Mouse (Mus musculus): ENCODE measurements around the gene 2700081O15Rik.

DNA sequence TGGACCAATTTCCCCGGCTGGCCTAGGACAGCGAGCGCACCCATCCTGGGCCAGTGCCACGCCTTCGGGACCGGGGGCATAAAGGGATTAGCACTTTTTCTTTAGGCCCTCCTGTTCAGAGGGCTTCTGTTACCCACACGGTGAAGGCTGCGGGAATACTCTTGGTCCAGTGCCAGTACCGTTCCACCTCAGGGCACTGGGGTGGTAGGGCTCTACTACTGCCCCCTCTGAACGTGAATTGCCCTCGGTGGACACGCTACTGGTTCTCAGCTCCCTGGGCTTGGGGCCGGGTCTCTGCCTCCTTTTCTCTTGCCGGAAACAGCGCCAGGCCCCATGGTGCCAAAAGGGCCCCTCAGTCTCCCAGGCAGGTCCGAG is 6.2 kb downstream of the 2700081O15Rik start:
- TF ChIP-seq MAX (IDR thresholded peaks at IDR 0.05; ENCODE audit: low read length) (no peak), KAT2A (conservative IDR thresholded peaks at IDR 0.05; ENCODE audit: low read depth, low read length) (no peak), POLR2A (IDR thresholded peaks at IDR 0.05; ENCODE audit: control insufficient read depth in 1 of 2, insufficient read depth in 1 of 2, low read depth in 1 of 2, low read length in 2 of 2, poor library complexity in 1 of 2) (no peak), CTCF (IDR thresholded peaks at IDR 0.05 in 2 of 3, conservative IDR thresholded peaks at IDR 0.05 in 1 of 3; ENCODE audit: control insufficient read depth in 1 of 3, insufficient read depth in 1 of 3, low read depth in 2 of 3, low read length in 3 of 3, poor library complexity in 1 of 3, severe bottlenecking in 1 of 3) (no peak), MYC (IDR thresholded peaks at IDR 0.05; ENCODE audit: low read depth, low read length) (no peak), TBP (IDR thresholded peaks at IDR 0.05; ENCODE audit: low read depth, low read length) (no peak), TCF12 (IDR thresholded peaks at IDR 0.05; ENCODE audit: low read depth, low read length) (no peak), MXI1 (IDR thresholded peaks at IDR 0.05; ENCODE audit: low read depth, low read length) (no peak), UBTF (IDR thresholded peaks at IDR 0.05; ENCODE audit: borderline replicate concordance, insufficient read depth, low read depth, low read length) (no peak), RCOR1 (IDR thresholded peaks at IDR 0.05; ENCODE audit: low read depth, low read length) (no peak)
